Comparison of ENCODE assay signal across 16 mouse cellular contexts in genomic region chr2:49286965-49287364, GRCm38 (mm10).
"Had no signal": no experiment of that assay in that cellular context is flagged by ENCODE, and none has a peak within 500 bp of the region (broad histone marks: within the 10 kb centered on the region; RNA-seq: fewer than 3 reads in every experiment).

No protein-coding gene starts in this region.

- H3K4me3 ChIP-seq: kidney, embryonic 15.5 days; left cerebral cortex, adult 2 months; liver, embryonic 13.5 days; stomach, embryonic 15.5 days had no signal

- H3K9ac ChIP-seq: kidney, embryonic 15.5 days; liver, embryonic 13.5 days; stomach, embryonic 15.5 days had no signal

- ATAC-seq: midbrain, embryonic 16.5 days had no signal

- H3K27ac ChIP-seq: kidney, embryonic 15.5 days; left cerebral cortex, adult 2 months; liver, embryonic 13.5 days; stomach, embryonic 15.5 days had no signal

- H3K4me2 ChIP-seq: kidney, embryonic 15.5 days; liver, embryonic 13.5 days; stomach, embryonic 15.5 days had no signal

- H3K9me3 ChIP-seq: kidney, embryonic 15.5 days; liver, embryonic 13.5 days; stomach, embryonic 15.5 days had no signal

- DNase-seq: kidney, adult 11 months; kidney, adult 8-10 months; kidney, postnatal 10 days; kidney, postnatal 36 days; layer of hippocampus, postnatal 36 days; liver, embryonic 13.5 days; lung, adult 2 months; lung, postnatal 14 days; lung, postnatal 4 days; right cerebral cortex, postnatal 25 days; spleen, adult 18-20 months; thymus, postnatal 36 days had no signal

- H3K4me1 ChIP-seq: kidney, embryonic 15.5 days; liver, embryonic 13.5 days; stomach, embryonic 15.5 days had no signal

- H3K27me3 ChIP-seq: kidney, embryonic 15.5 days; liver, embryonic 13.5 days; stomach, embryonic 15.5 days had no signal

- H3K36me3 ChIP-seq: kidney, embryonic 15.5 days; liver, embryonic 13.5 days; stomach, embryonic 15.5 days had no signal
